Mouse (Mus musculus) lung, embryonic 14.5 days (tissue): ENCODE data around the gene Sppl2a. TPM values are rescaled to one million over a fixed set of nuclear protein-coding genes. Genes with fewer than 3 reads are reported as not detected.
"Not testable (repeated sequence)": the region's sequence is repeated elsewhere in the genome, so short reads cannot be mapped to it uniquely, and the experiment has no call there.

Source experiments
- ATAC-seq: fragments of 200-750 bp; cut with Nextera tagmentation; 2 replicates; pipeline ENCODE4 v1.8.0; 2017; ENCODE audit warnings: mild to moderate bottlenecking, moderate TSS enrichment, moderate library complexity; ENCODE audit not compliant: insufficient read depth
- DNase-seq: peaks from one replicate; pipeline ENCODE4 v3.0.0-alpha.2; 2015
- H3K27ac ChIP-seq: fragments of 300-500 bp; sonication (generic); 2 replicates; pipeline ENCODE4 v1.5.1; 2014; ENCODE audit warnings: low read depth, mild to moderate bottlenecking, moderate library complexity
- H3K27me3 ChIP-seq: fragments of 300-500 bp; sonication (generic); 2 replicates; pipeline ENCODE4 v1.6.1; 2014; ENCODE audit warnings: low read length, control low read depth; ENCODE audit not compliant: insufficient read depth
- H3K36me3 ChIP-seq: fragments of 300-500 bp; sonication (generic); 2 replicates; pipeline ENCODE4 v1.6.1; 2014; ENCODE audit warnings: control low read depth; ENCODE audit not compliant: insufficient read depth
- H3K4me1 ChIP-seq: fragments of 300-500 bp; sonication (generic); 2 replicates; pipeline ENCODE4 v1.6.1; 2014; ENCODE audit warnings: antibody characterized with exemption, control low read depth; ENCODE audit not compliant: insufficient read depth
- H3K4me2 ChIP-seq: fragments of 300-500 bp; sonication (generic); 2 replicates; pipeline ENCODE4 v1.6.1; 2014; ENCODE audit warnings: mild to moderate bottlenecking
- H3K4me3 ChIP-seq: fragments of 300-500 bp; sonication (generic); 2 replicates; pipeline ENCODE4 v1.5.1; 2014; ENCODE audit warnings: low read depth, low read length
- H3K9ac ChIP-seq: fragments of 300-500 bp; sonication (generic); 2 replicates; pipeline ENCODE4 v1.6.1; 2014
- H3K9me3 ChIP-seq: fragments of 300-500 bp; sonication (generic); 2 replicates; pipeline ENCODE4 v1.6.1; 2016; ENCODE audit warnings: low read depth, low read length, control low read depth
- CTCF ChIP-seq: IDR thresholded peaks from 2 replicates; pipeline ENCODE4 v1.5.1; 2016; ENCODE audit warnings: antibody characterized with exemption, low read depth
- WGBS: fragments of 180-500 bp; shearing (Covaris S2); extraction: QIAGEN DNeasy Blood & Tissue Kit; methylation state at CpG from one replicate; pipeline ENCODE4 v1.1.7; 2014; 5-methylcytosine and 5-hydroxymethylcytosine counted together
- polyA plus RNA-seq: library from polyadenylated mRNA; unstranded; fragments of >200 nt; fragmentation: Nextera tagmentation; extraction: Ambion mirVana; gene quantifications from 2 replicates; pipeline ENCODE4 v1.2.1, GENCODE M21; 2014

Sppl2a gene
- polyA plus RNA-seq, 1 experiment from 2014 or later: 42.7 TPM

GRCm38 (mm10) chr2:126896941-126897340, 36.1 kb downstream of the Sppl2a start:
- Histone ChIP-seq H3K4me1 (no peaks in the 10 kb centered on the region), H3K9me3 (no peaks in the 10 kb centered on the region), H3K4me3 (no peak overlapping the region), H3K27me3 (no peaks in the 10 kb centered on the region), H3K4me2 (no peak overlapping the region), H3K36me3 (0 out of 2 replicates have a peak, but pooled peaks cover 6% of the 10 kb centered on the region), H3K27ac (no peak overlapping the region), H3K9ac (no peak overlapping the region)
- no peak for ATAC-seq
- 82% methylated on average over 6 of the region's 6 CpGs for WGBS
- TF ChIP-seq CTCF: no peak
- DNase-seq: no peak

DNA sequence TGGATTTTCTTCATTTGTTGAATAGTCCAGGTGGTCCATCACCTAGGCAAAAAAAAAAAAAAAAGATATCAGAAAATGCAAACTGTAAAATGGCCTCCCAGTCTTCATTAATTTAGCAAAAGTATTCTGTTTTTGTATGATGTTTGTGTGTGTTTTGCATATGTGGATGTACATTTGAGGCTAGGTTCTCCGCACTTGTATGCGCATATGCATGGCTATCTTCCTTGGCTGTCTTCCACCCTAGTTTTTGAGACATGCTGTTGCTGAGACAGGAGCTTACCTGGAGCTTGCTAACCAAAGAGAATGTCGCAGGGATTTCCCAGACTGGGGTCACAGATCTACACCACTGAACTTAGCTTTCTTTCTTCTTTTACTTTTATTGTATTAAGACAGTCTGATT, 38.8 kb downstream of the Sppl2a start:
- H3K27me3 ChIP-seq: no peaks in the 10 kb centered on the region
- H3K4me2 ChIP-seq: no peak overlapping the region
- 92% methylated on average over 3 of the region's 3 CpGs for WGBS
- H3K4me3 ChIP-seq: no peak overlapping the region
- no peak for ATAC-seq
- no peak for DNase-seq
- 0 out of 2 replicates have a peak, but pooled peaks cover 3% of the 10 kb centered on the region for H3K36me3 ChIP-seq
- no peak for TF ChIP-seq CTCF
- no peak overlapping the region for H3K27ac ChIP-seq
- no peak overlapping the region for H3K9ac ChIP-seq
- H3K4me1 ChIP-seq: no peaks in the 10 kb centered on the region
- H3K9me3 ChIP-seq: no peaks in the 10 kb centered on the region

DNA sequence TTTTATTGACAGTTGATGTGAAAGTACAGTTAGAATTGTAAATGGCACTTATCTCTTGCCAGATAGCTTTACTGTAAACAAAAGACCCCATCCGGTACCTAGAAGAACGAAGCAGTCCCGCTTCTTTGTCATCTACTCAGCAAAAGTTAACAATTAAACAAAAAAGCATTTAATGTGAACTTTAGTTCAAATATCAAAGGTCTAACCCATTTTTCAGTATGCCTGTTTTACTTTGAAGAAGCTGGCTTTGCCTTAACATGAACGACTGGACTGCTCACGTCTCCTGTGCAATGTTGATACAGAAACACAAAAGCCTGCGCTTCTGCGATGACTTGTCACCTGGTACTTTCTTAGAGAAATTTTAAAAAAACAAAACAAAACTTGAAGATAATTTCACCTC, 40.7 kb downstream of the Sppl2a start:
- H3K9me3 ChIP-seq: no peaks in the 10 kb centered on the region
- no peak for ATAC-seq
- H3K4me2 ChIP-seq: no peak overlapping the region
- no peak for DNase-seq
- H3K9ac ChIP-seq: no peak overlapping the region
- H3K27me3 ChIP-seq: no peaks in the 10 kb centered on the region
- no peak for TF ChIP-seq CTCF
- no peak overlapping the region for H3K27ac ChIP-seq
- no peaks in the 10 kb centered on the region for H3K4me1 ChIP-seq
- H3K36me3 ChIP-seq: 0 out of 2 replicates have a peak, but pooled peaks cover 3% of the 10 kb centered on the region
- no peak overlapping the region for H3K4me3 ChIP-seq
- 44% methylated on average over 7 of the region's 7 CpGs for WGBS

DNA sequence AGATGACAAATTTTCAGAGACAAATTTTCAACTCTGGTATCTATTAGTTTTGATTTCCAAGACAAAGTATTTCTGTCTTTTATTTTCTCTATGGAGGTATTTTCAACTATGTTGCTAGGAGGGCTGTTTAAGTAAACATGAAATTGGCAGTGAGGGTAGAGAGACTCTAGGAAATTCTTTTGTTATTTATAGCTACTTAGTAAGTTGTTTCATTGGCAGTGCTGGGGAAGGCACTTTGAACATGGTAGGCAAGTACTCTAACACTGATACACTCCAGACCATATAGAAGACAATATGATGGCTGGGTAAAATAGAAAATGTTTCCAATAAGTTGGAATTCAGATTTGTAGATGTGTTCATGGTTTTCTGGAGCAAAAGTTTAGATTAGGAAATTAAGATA, 41.3 kb downstream of the Sppl2a start:
- Histone ChIP-seq H3K4me2 (no peak overlapping the region), H3K9me3 (no peaks in the 10 kb centered on the region), H3K27ac (no peak overlapping the region), H3K36me3 (0 out of 2 replicates have a peak, but pooled peaks cover 3% of the 10 kb centered on the region), H3K27me3 (no peaks in the 10 kb centered on the region), H3K4me3 (no peak overlapping the region), H3K9ac (no peak overlapping the region), H3K4me1 (no peaks in the 10 kb centered on the region)
- no peak for ATAC-seq
- TF ChIP-seq CTCF: no peak
- DNase-seq: no peak

GRCm38 (mm10) chr2:126887141-126887540, 45.9 kb downstream of the Sppl2a start:
- no peak for ATAC-seq
- no peak overlapping the region for H3K9ac ChIP-seq
- H3K9me3 ChIP-seq: no peaks in the 10 kb centered on the region
- TF ChIP-seq CTCF: no peak
- WGBS: 23% methylated on average over 3 of the region's 3 CpGs
- H3K27ac ChIP-seq: no peak overlapping the region
- no peak overlapping the region for H3K4me3 ChIP-seq
- H3K4me1 ChIP-seq: no peaks in the 10 kb centered on the region
- H3K27me3 ChIP-seq: no peaks in the 10 kb centered on the region
- H3K4me2 ChIP-seq: no peak overlapping the region
- peak; percentile 19 for DNase-seq
- H3K36me3 ChIP-seq: no peaks in the 10 kb centered on the region

DNA sequence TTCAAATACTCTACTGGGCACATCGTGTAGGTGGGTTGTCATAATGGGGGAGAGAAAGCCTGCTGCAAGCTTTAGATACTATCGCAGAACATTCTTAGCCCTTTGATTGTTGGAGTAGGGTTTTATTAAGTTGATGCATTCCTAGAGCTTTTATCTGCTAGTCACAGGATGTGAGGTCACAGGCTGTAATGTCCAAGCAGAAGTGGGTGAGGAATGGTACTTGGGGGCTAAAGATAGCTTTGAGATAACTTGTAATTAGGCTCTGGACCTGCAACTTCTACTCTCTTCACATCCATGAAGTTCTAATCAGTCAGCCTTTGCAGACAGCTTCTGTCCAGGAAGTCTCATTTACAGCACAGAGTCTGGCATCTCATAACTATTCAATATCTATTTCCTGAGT, 47.2 kb downstream of the Sppl2a start:
- H3K9me3 ChIP-seq: no peaks in the 10 kb centered on the region
- no peak for ATAC-seq
- H3K4me1 ChIP-seq: no peaks in the 10 kb centered on the region
- H3K4me2 ChIP-seq: no peak overlapping the region
- no peak overlapping the region for H3K4me3 ChIP-seq
- no peak for TF ChIP-seq CTCF
- no peak for DNase-seq
- no peaks in the 10 kb centered on the region for H3K27me3 ChIP-seq
- 46% methylated on average over 2 of the region's 2 CpGs for WGBS
- H3K9ac ChIP-seq: no peak overlapping the region
- no peak overlapping the region for H3K27ac ChIP-seq
- no peaks in the 10 kb centered on the region for H3K36me3 ChIP-seq

DNA sequence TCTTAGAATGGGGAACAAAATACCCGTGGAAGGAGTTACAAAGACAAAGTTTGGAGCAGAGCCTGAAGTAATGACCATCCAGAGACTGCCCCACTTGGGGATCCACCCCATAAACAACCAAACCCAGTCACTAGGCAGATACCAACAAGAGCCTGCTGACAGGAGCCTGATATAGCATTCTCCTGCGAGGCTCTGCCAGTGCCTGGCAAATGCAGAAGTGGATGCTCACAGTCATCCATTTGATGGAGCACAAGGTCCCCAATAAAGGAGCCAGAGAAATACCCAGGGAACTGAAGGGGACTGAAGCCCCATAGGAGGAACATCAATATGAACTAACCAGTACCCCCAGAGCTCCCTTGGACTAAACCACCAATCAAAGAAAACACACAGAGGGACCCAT, 50.3 kb downstream of the Sppl2a start:
- H3K4me1 ChIP-seq, H3K9ac ChIP-seq, H3K4me3 ChIP-seq, H3K36me3 ChIP-seq, H3K4me2 ChIP-seq, H3K9me3 ChIP-seq, H3K27me3 ChIP-seq, H3K27ac ChIP-seq, DNase-seq, ATAC-seq: not testable (repeated sequence)
- WGBS: 49% methylated on average over 2 of the region's 2 CpGs

GRCm38 (mm10) chr2:126877991-126878390, 55.0 kb downstream of the Sppl2a start:
- ATAC-seq (no peak), DNase-seq (no peak)

More at GRCm38 (mm10) chr2:126877991-126878390, 55.0 kb downstream of the Sppl2a start:
- Histone ChIP-seq H3K27me3 (no peaks in the 10 kb centered on the region), H3K9me3 (no peaks in the 10 kb centered on the region), H3K27ac (no peak overlapping the region), H3K36me3 (no peaks in the 10 kb centered on the region), H3K4me3 (no peak overlapping the region), H3K4me2 (no peak overlapping the region), H3K9ac (no peak overlapping the region), H3K4me1 (no peaks in the 10 kb centered on the region)
- TF ChIP-seq CTCF: no peak
- 88% methylated on average over 1 of the region's 1 CpGs for WGBS
